16 mouse cellular contexts compared by ENCODE assay signal in genomic region chr4:138187995-138188394, GRCm38 (mm10). TPM values are rescaled to one million over a fixed set of nuclear protein-coding genes. Genes with fewer than 3 reads are reported as not detected.
A peak's percentile ranks its signal among the peaks of the same experiment; 100 is the strongest.
DNase-seq lines count a peak whose midpoint lies in the region; ATAC-seq lines count a peak whose summit lies in the region.
"Had no signal": no experiment of that assay in that cellular context is flagged by ENCODE, and none has a peak within 500 bp of the region (broad histone marks: within the 10 kb centered on the region; RNA-seq: fewer than 3 reads in every experiment).

No protein-coding gene starts in this region.

- no peak overlapping the region for H3K4me3 ChIP-seq in heart, embryonic 13.5 days
- no peak overlapping the region for H3K4me3 ChIP-seq in liver, embryonic 15.5 days (replicated peaks)
- no peak overlapping the region for H3K4me3 ChIP-seq in liver, embryonic 11.5 days (ENCODE audit: low read depth, low read length)
- H3K4me3 ChIP-seq in kidney, embryonic 16.5 days (ENCODE audit: low read length): no peak overlapping the region
- H3K4me3 ChIP-seq: forebrain, embryonic 13.5 days; intestine, embryonic 15.5 days; kidney, embryonic 15.5 days; midbrain, embryonic 12.5 days; neural tube, embryonic 13.5 days had no signal

- no peak overlapping the region; the same call in 1 of the 2 replicates for H3K9ac ChIP-seq in heart, embryonic 13.5 days
- H3K9ac ChIP-seq in liver, embryonic 15.5 days: no peak overlapping the region
- H3K9ac ChIP-seq in liver, embryonic 11.5 days (ENCODE audit: low read depth, low read length): no peak overlapping the region
- H3K9ac ChIP-seq in kidney, embryonic 16.5 days (replicated peaks; ENCODE audit: low read length): no peak overlapping the region
- H3K9ac ChIP-seq: forebrain, embryonic 13.5 days; hindbrain, embryonic 14.5 days; intestine, embryonic 15.5 days; kidney, embryonic 15.5 days; midbrain, embryonic 12.5 days; neural tube, embryonic 13.5 days had no signal

- no peaks in the 10 kb centered on the region for H3K27me3 ChIP-seq in heart, embryonic 13.5 days (replicated peaks)
- no peaks in the 10 kb centered on the region for H3K27me3 ChIP-seq in liver, embryonic 15.5 days
- no peaks in the 10 kb centered on the region for H3K27me3 ChIP-seq in liver, embryonic 11.5 days (replicated peaks; ENCODE audit: control insufficient read depth, insufficient read depth, low read length)
- H3K27me3 ChIP-seq in kidney, embryonic 16.5 days (ENCODE audit: insufficient read depth, low read length): no peaks in the 10 kb centered on the region
- H3K27me3 ChIP-seq: forebrain, embryonic 13.5 days; intestine, embryonic 15.5 days; kidney, embryonic 15.5 days; midbrain, embryonic 12.5 days; neural tube, embryonic 13.5 days had no signal

- no peak overlapping the region for H3K4me2 ChIP-seq in heart, embryonic 13.5 days
- H3K4me2 ChIP-seq in liver, embryonic 15.5 days: no peak overlapping the region
- no peak overlapping the region for H3K4me2 ChIP-seq in liver, embryonic 11.5 days
- H3K4me2 ChIP-seq in kidney, embryonic 16.5 days (replicated peaks; ENCODE audit: low read depth, low read length): no peak overlapping the region
- H3K4me2 ChIP-seq: forebrain, embryonic 13.5 days; hindbrain, embryonic 14.5 days; intestine, embryonic 15.5 days; kidney, embryonic 15.5 days; midbrain, embryonic 12.5 days; neural tube, embryonic 13.5 days had no signal

- no peak for DNase-seq in heart, adult 9 months (ENCODE audit: low spot score in 2 of 2)
- no peak for DNase-seq in liver, embryonic 11.5 days (ENCODE audit: low spot score)
- peak; percentile 29 to 61 for DNase-seq in spleen, postnatal 36 days (ENCODE audit: low spot score in 2 of 2)
- DNase-seq: lung, adult 2 months; lung, postnatal 36 days; right cerebral cortex, postnatal 25 days had no signal

- peaks cover 22% of the 10 kb centered on the region for H3K4me1 ChIP-seq in heart, embryonic 13.5 days
- H3K4me1 ChIP-seq in liver, embryonic 15.5 days (replicated peaks): peaks cover 7% of the 10 kb centered on the region; the same call in 1 of the 2 replicates
- no peaks in the 10 kb centered on the region for H3K4me1 ChIP-seq in liver, embryonic 11.5 days (replicated peaks; ENCODE audit: control insufficient read depth, insufficient read depth, low read length)
- H3K4me1 ChIP-seq in kidney, embryonic 16.5 days (ENCODE audit: insufficient read depth, low read length): no peaks in the 10 kb centered on the region
- H3K4me1 ChIP-seq: forebrain, embryonic 13.5 days; intestine, embryonic 15.5 days; kidney, embryonic 15.5 days; midbrain, embryonic 12.5 days; neural tube, embryonic 13.5 days had no signal

- H3K9me3 ChIP-seq in heart, embryonic 13.5 days: no peaks in the 10 kb centered on the region
- no peaks in the 10 kb centered on the region for H3K9me3 ChIP-seq in liver, embryonic 15.5 days (replicated peaks)
- no peaks in the 10 kb centered on the region for H3K9me3 ChIP-seq in liver, embryonic 11.5 days (ENCODE audit: control insufficient read depth, low read length)
- no peaks in the 10 kb centered on the region for H3K9me3 ChIP-seq in kidney, embryonic 16.5 days (ENCODE audit: low read length)
- H3K9me3 ChIP-seq: forebrain, embryonic 13.5 days; intestine, embryonic 15.5 days; kidney, embryonic 15.5 days; midbrain, embryonic 12.5 days; neural tube, embryonic 13.5 days had no signal

- H3K36me3 ChIP-seq in heart, embryonic 13.5 days: peaks cover 90% of the 10 kb centered on the region
- peaks cover 75% of the 10 kb centered on the region for H3K36me3 ChIP-seq in liver, embryonic 15.5 days (replicated peaks)
- peaks cover 43% of the 10 kb centered on the region; the same call in 1 of the 2 replicates for H3K36me3 ChIP-seq in liver, embryonic 11.5 days (ENCODE audit: control insufficient read depth, insufficient read depth, low read length)
- H3K36me3 ChIP-seq in kidney, embryonic 16.5 days (ENCODE audit: insufficient read depth, low read length): peaks cover 77% of the 10 kb centered on the region

- WGBS in heart, embryonic 13.5 days: 35% methylated on average over 7 of the region's 7 CpGs
- 65% methylated on average over 7 of the region's 7 CpGs for WGBS in liver, embryonic 15.5 days (ENCODE audit: insufficient replicate concordance)
- WGBS in liver, embryonic 11.5 days: 90% methylated on average over 7 of the region's 7 CpGs
- 90% methylated on average over 7 of the region's 7 CpGs for WGBS in kidney, embryonic 16.5 days

- peak overlapping the region; percentile 75 for H3K27ac ChIP-seq in heart, embryonic 13.5 days (replicated peaks)
- no peak overlapping the region for H3K27ac ChIP-seq in liver, embryonic 15.5 days (replicated peaks)
- H3K27ac ChIP-seq in liver, embryonic 11.5 days (ENCODE audit: low read depth, low read length): no peak overlapping the region
- H3K27ac ChIP-seq in kidney, embryonic 16.5 days (ENCODE audit: low read length): no peak overlapping the region
- H3K27ac ChIP-seq: forebrain, embryonic 13.5 days; hindbrain, embryonic 14.5 days; intestine, embryonic 15.5 days; kidney, embryonic 15.5 days; midbrain, embryonic 12.5 days; neural tube, embryonic 13.5 days had no signal

- ATAC-seq in heart, embryonic 13.5 days (ENCODE audit: extremely low read depth, insufficient number of reproducible peaks, low FRiP score, low TSS enrichment): no peak; the same call in 1 of the 2 replicates
- peak; percentile 59; the same call in 1 of the 2 replicates for ATAC-seq in liver, embryonic 15.5 days (ENCODE audit: insufficient read depth)
- no peak for ATAC-seq in liver, embryonic 11.5 days (replicated peaks; ENCODE audit: low FRiP score)
- ATAC-seq in erythroid progenitor cell, adult 5-6 weeks (replicated peaks; ENCODE audit: low FRiP score, poor library complexity, severe bottlenecking): peak; percentile 94
- ATAC-seq in kidney, embryonic 16.5 days (ENCODE audit: low FRiP score, low TSS enrichment): no peak
- ATAC-seq: forebrain, embryonic 13.5 days; intestine, embryonic 15.5 days had no signal

RNA-seq across cellular contexts. Expression of gene Hp1bp3, which starts 28.1 kb away (rescaled TPM):
- polyA plus RNA-seq in heart, embryonic 13.5 days (2015; fragmentation: Nextera tagmentation; extraction: Ambion mirVana): 94.5 and 104 TPM in 2 replicates
- polyA plus RNA-seq in liver, embryonic 15.5 days (2015; fragmentation: Nextera tagmentation; extraction: Ambion mirVana): 36.3 and 40.0 TPM in 2 replicates
- polyA plus RNA-seq in liver, embryonic 11.5 days (2014; fragmentation: Nextera tagmentation; extraction: Ambion mirVana): 78.3 and 80.4 TPM in 2 replicates
- 196 and 200 TPM in 2 replicates for total RNA-seq in erythroid progenitor cell, adult 5-6 weeks (2015; ENCODE audit: low replicate concordance)
- 276 and 356 TPM in 2 replicates for total RNA-seq in erythroid progenitor cell, adult 5-6 weeks (2017; ENCODE audit: low replicate concordance)
- 155 and 160 TPM in 2 replicates for polyA plus RNA-seq in kidney, embryonic 16.5 days (2015; fragmentation: Nextera tagmentation; extraction: Ambion mirVana)

Comparison
In these comparisons a context has a peak if more than half of its experiments do, and no peak if none do; other contexts are left out.
1. ATAC-seq: peak in liver, embryonic 15.5 days (single experiment) and erythroid progenitor cell, adult 5-6 weeks (single experiment); none in heart, embryonic 13.5 days (single experiment), liver, embryonic 11.5 days (single experiment) and kidney, embryonic 16.5 days (single experiment).
2. DNase-seq: peak in spleen, postnatal 36 days (2 of 2); none in heart, adult 9 months (0 of 2) and liver, embryonic 11.5 days (single experiment).